Mouse (Mus musculus): ENCODE data around the gene Hdhd5.

Hdhd5 gene

GRCm38 (mm10) chr6:120480361-120480760, 50.8 kb downstream of the Hdhd5 start:
- no peak for TF ChIP-seq GATA4 (IDR thresholded peaks at IDR 0.05; ENCODE audit: insufficient replicate concordance, low read length)

- no peak for TF ChIP-seq GATA4 (IDR thresholded peaks at IDR 0.05; ENCODE audit: insufficient replicate concordance, low read length)
These were observed 51.8 kb downstream of the Hdhd5 start for GRCm38 (mm10) chr6:120479302-120479701.

- no peak for TF ChIP-seq GATA4 (IDR thresholded peaks at IDR 0.05; ENCODE audit: insufficient replicate concordance, low read length)
These were observed 55.8 kb downstream of the Hdhd5 start for GRCm38 (mm10) chr6:120475288-120475687.

GRCm38 (mm10) chr6:120473427-120473826, 57.7 kb downstream of the Hdhd5 start:
- no peak for TF ChIP-seq GATA4 (IDR thresholded peaks at IDR 0.05; ENCODE audit: insufficient replicate concordance, low read length)

- no peak for TF ChIP-seq GATA4 (IDR thresholded peaks at IDR 0.05; ENCODE audit: insufficient replicate concordance, low read length)
These were observed 58.5 kb downstream of the Hdhd5 start for GRCm38 (mm10) chr6:120472455-120473140.

GRCm38 (mm10) chr6:120471991-120472441, 59.1 kb downstream of the Hdhd5 start:
- TF ChIP-seq GATA4 (IDR thresholded peaks at IDR 0.05; ENCODE audit: insufficient replicate concordance, low read length), result no peak

GRCm38 (mm10) chr6:120470666-120471065, 60.5 kb downstream of the Hdhd5 start:
- TF ChIP-seq GATA4 (IDR thresholded peaks at IDR 0.05; ENCODE audit: insufficient replicate concordance, low read length), result no peak

GRCm38 (mm10) chr6:120469770-120470169, 61.3 kb downstream of the Hdhd5 start:
- TF ChIP-seq GATA4 (IDR thresholded peaks at IDR 0.05; ENCODE audit: insufficient replicate concordance, low read length), result no peak

- TF ChIP-seq GATA4 (IDR thresholded peaks at IDR 0.05; ENCODE audit: insufficient replicate concordance, low read length), result no peak
These were observed 61.9 kb downstream of the Hdhd5 start for GRCm38 (mm10) chr6:120469268-120469667.

GRCm38 (mm10) chr6:120468259-120468658, 62.9 kb downstream of the Hdhd5 start:
- no peak for TF ChIP-seq GATA4 (IDR thresholded peaks at IDR 0.05; ENCODE audit: insufficient replicate concordance, low read length)

- TF ChIP-seq GATA4 (IDR thresholded peaks at IDR 0.05; ENCODE audit: insufficient replicate concordance, low read length), result no peak
These were observed 64.3 kb downstream of the Hdhd5 start for GRCm38 (mm10) chr6:120466609-120467329.

GRCm38 (mm10) chr6:120465393-120465792, 65.7 kb downstream of the Hdhd5 start:
- TF ChIP-seq GATA4 (IDR thresholded peaks at IDR 0.05; ENCODE audit: insufficient replicate concordance, low read length), result no peak

- no peak for TF ChIP-seq GATA4 (IDR thresholded peaks at IDR 0.05; ENCODE audit: insufficient replicate concordance, low read length)
These were observed 66.6 kb downstream of the Hdhd5 start for GRCm38 (mm10) chr6:120464406-120464939.

GRCm38 (mm10) chr6:120463884-120464283, 67.2 kb downstream of the Hdhd5 start:
- no peak for TF ChIP-seq GATA4 (IDR thresholded peaks at IDR 0.05; ENCODE audit: insufficient replicate concordance, low read length)

- TF ChIP-seq GATA4 (IDR thresholded peaks at IDR 0.05; ENCODE audit: insufficient replicate concordance, low read length), result no peak
These were observed 67.8 kb downstream of the Hdhd5 start, which contains the start of gene Il17ra for GRCm38 (mm10) chr6:120463086-120463871. Gene Il17ra, plus strand, starts transcription at chr6:120463247.

All from liver, adult (tissue).